Mouse (Mus musculus) ovary, postnatal 10 days (tissue): ENCODE results near the gene Anapc16.

Experiments used
- DNase-seq: peaks from one replicate; pipeline ENCODE4 v3.0.0; 2022; ENCODE audit warnings: low spot score

Anapc16 gene

GRCm38 (mm10) chr10:59949255-59949648, 53.7 kb downstream of the Anapc16 start:
- no peak for DNase-seq

DNA sequence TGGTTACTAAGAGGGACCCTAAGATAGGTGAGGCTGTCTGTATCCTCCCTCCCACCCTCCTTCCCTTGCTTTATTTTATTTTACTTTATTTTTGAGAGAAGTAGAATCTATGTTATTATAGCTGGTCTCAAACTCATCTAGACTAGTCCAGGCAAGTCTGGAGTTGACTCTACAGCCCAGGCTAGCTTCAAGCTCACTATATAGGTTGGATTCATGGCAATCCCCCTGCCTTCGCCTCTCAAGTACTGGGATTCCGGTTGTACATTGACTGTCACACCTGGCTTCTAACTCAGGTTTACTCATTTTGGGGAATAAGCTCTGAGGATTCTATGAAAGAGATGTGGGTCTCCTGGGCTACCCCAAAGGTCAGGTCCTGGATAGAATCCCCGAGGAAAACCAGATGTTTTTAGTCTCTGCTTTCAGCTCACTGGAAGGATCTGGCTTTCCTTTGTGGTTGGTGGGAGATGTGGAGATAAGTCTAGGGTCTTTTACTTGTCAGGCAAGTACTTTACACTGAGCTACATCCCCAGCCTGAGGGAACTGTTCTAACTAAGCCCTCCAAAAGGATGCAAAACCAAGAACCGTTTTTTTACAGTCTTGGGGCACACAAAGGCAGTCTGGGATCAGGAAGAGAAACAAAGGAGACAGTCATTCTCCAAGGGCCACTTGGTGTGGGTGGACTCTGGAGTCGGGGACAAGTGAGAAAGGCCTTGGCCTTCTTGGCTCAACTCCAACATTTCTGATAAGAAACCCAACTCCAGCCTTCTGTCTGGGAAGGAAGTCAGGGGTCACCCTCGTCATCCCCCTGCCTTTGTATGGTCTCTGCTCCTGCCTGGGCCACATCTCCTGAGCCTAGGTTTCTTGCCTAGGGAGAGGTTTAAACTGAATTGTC, 54.3 kb downstream of the Anapc16 start:
- no peak for DNase-seq

GRCm38 (mm10) chr10:59947296-59948073, 55.5 kb downstream of the Anapc16 start:
- no peak for DNase-seq

DNA sequence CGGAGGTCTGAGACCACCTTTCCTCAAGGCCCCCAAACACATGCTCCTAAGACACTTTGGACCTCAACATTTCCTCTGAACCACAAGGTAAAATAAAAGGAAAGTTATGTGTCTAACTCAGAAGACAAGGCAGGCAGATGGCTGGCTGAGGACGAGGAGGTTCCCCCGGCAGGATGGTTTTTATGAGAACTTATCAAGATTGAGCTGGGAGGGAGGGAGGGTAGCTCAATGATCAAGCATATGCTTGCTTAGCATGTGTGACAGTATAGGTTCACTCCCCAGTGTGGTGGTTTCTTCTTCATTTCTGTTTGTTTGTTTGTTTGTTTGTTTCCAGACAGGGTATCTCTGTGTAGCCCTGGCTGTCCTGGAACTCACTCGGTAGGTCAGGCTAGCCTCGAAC, 56.6 kb downstream of the Anapc16 start:
- no peak for DNase-seq

GRCm38 (mm10) chr10:59945416-59945815, 57.5 kb downstream of the Anapc16 start:
- DNase-seq: no peak

- peak; percentile 51 for DNase-seq
Observed at GRCm38 (mm10) chr10:59943421-59943989, 59.4 kb downstream of the Anapc16 start.

GRCm38 (mm10) chr10:59942847-59943420, 60.0 kb downstream of the Anapc16 start:
- DNase-seq: no peak

DNA sequence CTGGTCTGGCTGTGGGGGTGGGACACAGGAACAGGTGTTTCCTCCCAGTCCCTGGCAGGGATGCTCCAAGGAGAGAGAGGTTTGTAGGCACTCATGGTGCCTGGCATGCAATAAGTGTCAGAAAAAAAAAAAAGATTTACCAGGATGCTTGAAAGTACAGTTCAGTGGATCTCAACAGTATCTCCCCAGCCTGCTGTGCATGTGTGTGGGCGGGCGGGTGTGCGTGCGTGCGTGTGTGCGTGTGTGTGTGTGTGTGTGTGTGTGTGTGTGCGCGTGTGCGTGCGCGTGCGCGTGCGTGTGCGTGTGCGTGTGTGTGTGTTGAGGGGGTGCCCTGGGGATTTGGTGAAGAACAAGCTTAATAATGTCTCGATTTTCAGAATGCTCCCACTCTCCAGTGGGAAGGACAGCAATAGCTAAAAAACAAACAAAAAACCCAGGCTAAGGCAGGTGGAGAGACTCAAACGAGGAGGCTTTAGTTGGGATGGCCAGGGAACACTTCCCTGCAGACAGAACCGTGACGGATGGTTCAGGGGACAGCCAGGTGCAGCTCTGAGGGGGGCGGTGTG, 60.6 kb downstream of the Anapc16 start:
- no peak for DNase-seq

DNA sequence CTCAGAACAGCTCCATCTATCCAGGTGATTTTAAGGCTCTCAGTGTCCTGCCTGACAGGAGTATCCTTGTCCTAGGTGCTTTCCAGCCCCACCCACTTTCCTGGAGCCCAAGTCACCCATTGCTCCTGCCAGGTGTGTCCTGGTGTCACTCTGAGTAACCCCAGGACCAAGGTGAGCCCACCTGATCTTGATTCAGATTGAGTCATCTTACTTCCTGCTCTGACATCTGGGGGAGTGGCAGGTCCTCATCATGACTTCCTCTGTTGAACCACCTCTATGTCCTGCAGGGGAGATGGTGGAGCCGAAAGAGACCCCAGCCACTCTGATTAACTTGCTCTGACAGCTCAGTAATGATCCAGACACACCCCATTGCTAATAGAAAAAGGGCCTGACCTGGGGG, 63.9 kb downstream of the Anapc16 start:
- no peak for DNase-seq

- no peak for DNase-seq
Observed at GRCm38 (mm10) chr10:59938662-59939061, 64.3 kb downstream of the Anapc16 start.
